Mouse (Mus musculus): ENCODE data around the gene Mus81.
A peak's percentile ranks its signal among the peaks of the same experiment; 100 is the strongest.

Mus81 gene

DNA sequence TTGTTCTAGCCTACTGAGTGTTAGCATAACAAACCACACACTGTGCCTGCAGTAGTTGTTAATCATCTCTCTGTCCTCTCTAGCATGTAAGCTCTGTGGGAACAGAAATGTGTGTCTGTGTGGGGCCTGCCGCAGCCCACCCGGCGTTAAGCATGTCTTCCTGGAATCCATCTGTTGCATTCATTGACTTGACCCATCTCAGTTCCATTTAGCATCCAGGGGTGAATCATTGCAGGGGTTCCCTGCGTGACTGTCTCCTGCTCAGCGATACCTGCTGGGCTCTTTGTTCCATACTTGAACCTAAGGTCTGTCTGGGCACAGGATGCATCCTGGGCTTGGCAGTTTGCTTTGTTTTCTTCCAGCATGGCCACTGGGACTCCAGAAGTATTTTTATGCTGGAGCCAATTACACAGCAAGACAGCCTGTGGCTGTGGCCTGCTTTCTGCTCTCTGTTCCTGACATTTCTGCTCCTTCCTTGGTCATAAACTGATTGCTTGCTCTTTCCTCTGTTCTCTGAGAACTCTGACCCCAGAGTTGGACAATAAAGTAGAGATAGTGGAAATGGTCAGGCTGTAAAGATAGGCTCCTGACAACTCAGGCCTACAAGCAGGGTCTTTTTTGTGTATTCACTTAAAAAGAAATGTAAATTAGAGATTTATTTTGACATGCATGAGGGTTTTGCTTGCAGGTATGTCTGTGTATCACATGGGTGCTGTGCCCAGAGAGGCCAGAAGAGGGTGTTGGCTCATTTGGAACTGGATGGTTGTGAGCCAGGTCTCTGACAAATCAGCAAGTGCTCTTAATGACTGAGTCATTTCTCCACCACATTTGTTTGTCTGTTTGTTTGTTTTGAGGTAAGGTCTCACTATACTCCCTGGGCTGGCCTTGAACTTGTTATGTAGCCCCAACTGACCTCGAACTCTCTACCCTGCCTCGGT lies 27.9 kb upstream of the Mus81 start:
- H3K27me3 ChIP-seq (ENCODE audit: insufficient read depth, low read length) = no peaks in the 10 kb centered on the region
- H3K36me3 ChIP-seq (ENCODE audit: insufficient read depth, low read length) = no peaks in the 10 kb centered on the region
- peaks cover 54% of the 10 kb centered on the region for H3K4me1 ChIP-seq (replicated peaks; ENCODE audit: low read depth, low read length)
- TF ChIP-seq CTCF (conservative IDR thresholded peaks at IDR 0.05; ENCODE audit: low read length) (peak; percentile 24), POU5F1 (IDR thresholded peaks at IDR 0.05; ENCODE audit: borderline replicate concordance, low read length) (no peak), NANOG (IDR thresholded peaks at IDR 0.05; ENCODE audit: borderline replicate concordance, low read length) (peak; percentile 19; the same call in 1 of the 2 replicates)
- H3K4me3 ChIP-seq (replicated peaks; ENCODE audit: low read length) = no peak overlapping the region
- H3K9me3 ChIP-seq (ENCODE audit: low read length) = no peaks in the 10 kb centered on the region

DNA sequence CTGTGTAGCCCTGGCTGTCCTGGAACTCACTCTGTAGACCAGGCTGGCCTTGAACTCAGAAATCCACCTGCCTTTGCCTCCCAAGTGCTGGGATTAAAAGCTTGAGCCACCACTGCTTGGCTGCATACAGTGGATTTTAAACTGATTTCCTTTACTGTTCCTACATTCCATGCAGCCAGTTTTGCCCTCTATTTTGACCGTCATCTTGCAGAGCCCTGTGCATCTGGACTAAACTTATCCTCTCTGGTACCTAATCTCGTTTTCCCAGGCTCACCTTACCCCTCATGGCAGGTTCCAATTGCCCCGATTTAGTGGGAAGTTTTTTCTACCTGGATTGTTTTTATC lies 24.8 kb upstream of the Mus81 start:
- Histone ChIP-seq H3K27me3 (ENCODE audit: insufficient read depth, low read length) (no peaks in the 10 kb centered on the region), H3K4me1 (replicated peaks; ENCODE audit: low read depth, low read length) (peaks cover 65% of the 10 kb centered on the region), H3K4me3 (replicated peaks; ENCODE audit: low read length) (no peak overlapping the region), H3K9me3 (ENCODE audit: low read length) (no peaks in the 10 kb centered on the region), H3K36me3 (ENCODE audit: insufficient read depth, low read length) (no peaks in the 10 kb centered on the region)
- TF ChIP-seq CTCF (conservative IDR thresholded peaks at IDR 0.05; ENCODE audit: low read length) (no peak), NANOG (IDR thresholded peaks at IDR 0.05; ENCODE audit: borderline replicate concordance, low read length) (no peak), POU5F1 (IDR thresholded peaks at IDR 0.05; ENCODE audit: borderline replicate concordance, low read length) (no peak)

DNA sequence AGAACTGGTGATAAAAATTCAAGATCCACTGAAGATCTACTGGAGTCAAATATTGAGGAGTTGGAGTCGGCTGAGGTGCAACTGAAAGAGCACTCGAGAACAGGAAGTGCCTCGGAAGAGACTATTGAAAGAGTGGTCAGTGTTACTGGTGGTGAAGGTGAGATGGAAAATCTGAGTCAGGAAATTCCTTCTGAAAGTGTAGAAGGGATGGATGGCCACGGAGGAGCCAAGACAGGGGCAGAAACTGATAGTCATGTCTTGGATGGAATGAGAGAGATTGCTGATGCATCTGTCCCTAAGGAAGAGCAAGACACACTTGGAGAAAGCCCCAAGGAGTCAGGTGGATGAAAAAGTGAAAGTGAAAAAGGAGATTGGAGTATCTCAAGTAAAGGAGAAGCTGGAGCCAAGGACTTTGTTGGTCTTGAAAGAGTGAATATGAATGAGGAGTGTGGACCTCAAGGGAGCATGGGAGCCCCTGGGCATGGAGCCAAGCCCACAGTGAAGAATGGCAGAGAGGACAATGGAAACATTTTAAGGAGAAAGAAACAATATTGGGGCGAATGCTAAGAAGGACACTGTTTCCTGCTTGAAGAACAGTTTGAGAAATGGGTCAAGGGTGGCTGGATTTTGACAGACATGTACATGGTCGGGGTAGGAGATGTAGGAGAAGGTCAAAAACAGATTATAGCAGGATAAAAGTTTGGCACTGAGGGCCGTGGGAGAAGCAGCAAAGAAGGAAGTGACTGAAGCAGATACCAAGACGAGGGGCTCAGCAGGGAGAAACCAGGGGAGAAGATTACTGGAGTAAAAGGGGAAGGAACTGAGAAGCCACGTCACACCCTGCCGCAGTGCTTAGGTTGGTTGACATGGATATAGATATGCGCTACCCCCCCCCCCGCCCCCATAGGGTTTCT lies 24.1 kb upstream of the Mus81 start:
- Histone ChIP-seq H3K9me3 (ENCODE audit: low read length) (no peaks in the 10 kb centered on the region), H3K4me1 (replicated peaks; ENCODE audit: low read depth, low read length) (peaks cover 59% of the 10 kb centered on the region), H3K4me3 (replicated peaks; ENCODE audit: low read length) (no peak overlapping the region), H3K36me3 (ENCODE audit: insufficient read depth, low read length) (no peaks in the 10 kb centered on the region), H3K27me3 (ENCODE audit: insufficient read depth, low read length) (no peaks in the 10 kb centered on the region)
- TF ChIP-seq CTCF (conservative IDR thresholded peaks at IDR 0.05; ENCODE audit: low read length) (no peak), NANOG (IDR thresholded peaks at IDR 0.05; ENCODE audit: borderline replicate concordance, low read length) (no peak), POU5F1 (IDR thresholded peaks at IDR 0.05; ENCODE audit: borderline replicate concordance, low read length) (no peak)

DNA sequence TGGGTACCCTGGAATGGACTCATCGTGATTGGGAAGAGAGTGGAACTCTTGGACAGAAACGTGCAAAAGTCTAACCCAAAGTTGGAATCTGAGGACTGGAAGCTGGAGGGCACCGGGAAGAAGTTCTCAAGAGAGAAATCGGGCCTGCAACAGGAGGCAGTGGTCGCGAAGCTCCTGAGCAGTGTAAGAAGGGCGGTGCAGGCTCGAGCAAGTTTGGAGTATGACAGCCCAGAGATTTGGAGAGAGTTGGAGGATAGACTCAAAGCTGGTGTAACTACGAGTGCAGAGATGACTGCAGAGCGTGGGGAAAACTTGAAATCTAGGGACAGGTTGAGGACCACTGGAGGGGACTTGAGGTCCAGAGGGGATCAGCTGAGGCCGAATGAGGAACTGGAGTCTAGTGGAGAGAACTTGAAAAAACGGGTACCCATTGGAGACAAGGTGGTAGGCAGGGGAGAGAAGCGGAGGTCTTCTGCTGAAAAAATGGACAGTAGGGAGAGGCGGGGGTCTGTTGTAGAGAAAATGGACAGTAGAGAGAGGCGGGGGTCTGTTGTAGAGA lies 23.0 kb upstream of the Mus81 start:
- Histone ChIP-seq H3K36me3 (ENCODE audit: insufficient read depth, low read length) (no peaks in the 10 kb centered on the region), H3K9me3 (ENCODE audit: low read length) (no peaks in the 10 kb centered on the region)
- TF ChIP-seq POU5F1 (IDR thresholded peaks at IDR 0.05; ENCODE audit: borderline replicate concordance, low read length) (no peak), NANOG (IDR thresholded peaks at IDR 0.05; ENCODE audit: borderline replicate concordance, low read length) (no peak), CTCF (conservative IDR thresholded peaks at IDR 0.05; ENCODE audit: low read length) (no peak)

DNA sequence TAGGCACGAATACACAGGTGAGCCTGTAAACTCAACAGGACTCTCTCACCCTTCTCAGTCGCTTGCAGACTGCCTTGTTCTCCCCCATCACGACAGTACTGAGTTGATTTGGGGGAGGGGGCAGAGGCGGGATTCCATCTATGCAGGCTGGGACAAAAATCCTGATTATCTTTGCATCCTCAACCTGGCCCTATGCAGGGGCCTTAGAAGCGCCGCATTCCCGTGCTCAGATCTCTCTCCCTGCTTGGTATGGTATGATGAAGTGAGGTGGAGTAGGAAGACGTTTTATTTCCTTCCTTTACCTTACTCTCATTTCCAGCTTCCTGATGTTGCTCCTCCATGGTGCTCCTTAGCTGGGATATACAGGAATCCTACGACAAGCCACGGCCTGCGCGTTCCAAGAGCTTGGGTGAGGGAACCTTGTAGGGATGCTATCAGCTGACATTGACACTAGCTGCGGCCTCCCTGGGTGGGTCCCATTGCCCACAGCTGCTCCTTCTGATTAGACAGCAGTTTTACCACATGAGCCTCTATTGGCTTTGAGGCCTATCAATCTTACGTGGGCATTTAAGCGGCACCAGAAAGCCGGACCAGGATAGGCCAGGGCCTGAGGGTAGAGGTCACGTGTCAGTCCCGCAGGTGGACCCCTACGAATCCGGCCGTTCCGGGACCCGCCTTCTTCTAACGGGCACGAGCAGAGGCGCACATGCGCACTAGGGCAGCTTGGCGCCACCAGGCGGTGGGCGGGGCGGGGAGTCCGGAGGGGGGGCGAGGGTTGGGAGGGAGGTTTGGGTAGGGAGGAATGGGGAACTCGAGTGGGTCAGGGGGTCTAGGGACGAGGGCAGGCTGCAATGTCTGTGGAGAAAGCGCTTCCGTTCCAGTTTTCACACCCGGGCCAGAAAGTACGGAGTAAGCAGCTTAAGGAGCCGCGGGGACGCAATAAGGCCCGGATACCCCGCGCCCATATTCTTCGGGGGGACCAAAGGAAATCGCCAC lies 22.1 kb upstream of the Mus81 start, which contains the start of gene Snx32:
TSS of gene Snx32 (minus strand) at position 508 of the 996 bp plus-strand sequence.
- H3K4me1 ChIP-seq (replicated peaks; ENCODE audit: low read depth, low read length) = peaks cover 47% of the 10 kb centered on the region
- TF ChIP-seq CTCF (conservative IDR thresholded peaks at IDR 0.05; ENCODE audit: low read length) (no peak), NANOG (IDR thresholded peaks at IDR 0.05; ENCODE audit: borderline replicate concordance, low read length) (no peak), POU5F1 (IDR thresholded peaks at IDR 0.05; ENCODE audit: borderline replicate concordance, low read length) (no peak)
- H3K36me3 ChIP-seq (ENCODE audit: insufficient read depth, low read length) = no peaks in the 10 kb centered on the region
- peak within 1 kb of the TSS; percentile 80 for H3K4me3 ChIP-seq (replicated peaks; ENCODE audit: low read length)
- H3K27me3 ChIP-seq (ENCODE audit: insufficient read depth, low read length) = no peaks in the 10 kb centered on the region
- H3K9me3 ChIP-seq (ENCODE audit: low read length) = no peaks in the 10 kb centered on the region

More for the DNA sequence above, 23.0 kb upstream of the Mus81 start:
- Histone ChIP-seq H3K27me3 (ENCODE audit: insufficient read depth, low read length) (no peaks in the 10 kb centered on the region), H3K4me3 (replicated peaks; ENCODE audit: low read length) (peak overlapping the region; percentile 80), H3K4me1 (replicated peaks; ENCODE audit: low read depth, low read length) (peaks cover 51% of the 10 kb centered on the region)

DNA sequence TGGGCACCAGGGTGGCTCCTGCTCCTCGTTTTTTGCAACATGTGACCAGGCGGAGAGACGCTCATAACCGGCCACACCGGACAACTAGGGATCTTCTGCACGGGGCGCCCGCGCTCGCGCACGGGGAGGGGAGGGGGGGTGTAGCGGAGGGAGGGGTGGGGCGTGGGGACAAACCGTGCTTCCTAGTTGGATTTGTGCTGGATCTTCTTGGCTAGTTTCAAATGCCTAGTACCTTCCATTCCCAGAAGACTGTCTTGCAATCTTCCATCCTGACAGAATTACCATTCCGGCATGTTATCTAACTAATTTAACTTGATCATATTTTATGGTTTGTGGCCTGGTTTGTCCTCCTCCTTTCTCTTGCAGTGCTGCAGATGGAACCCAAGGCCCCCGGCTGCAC lies 15.5 kb upstream of the Mus81 start, which contains the start of gene 1700020D05Rik:
TSS of gene 1700020D05Rik (minus strand) at position 101 of the 400 bp plus-strand sequence.
- peaks cover 22% of the 10 kb centered on the region for H3K4me1 ChIP-seq (replicated peaks; ENCODE audit: low read depth, low read length)
- H3K9me3 ChIP-seq (ENCODE audit: low read length) = no peaks in the 10 kb centered on the region
- peak within 1 kb of the TSS; percentile 67 for H3K4me3 ChIP-seq (replicated peaks; ENCODE audit: low read length)
- no peak for TF ChIP-seq POU5F1 (IDR thresholded peaks at IDR 0.05; ENCODE audit: borderline replicate concordance, low read length)
- no peak for TF ChIP-seq CTCF (conservative IDR thresholded peaks at IDR 0.05; ENCODE audit: low read length)
- TF ChIP-seq NANOG (IDR thresholded peaks at IDR 0.05; ENCODE audit: borderline replicate concordance, low read length) = no peak
- H3K36me3 ChIP-seq (ENCODE audit: insufficient read depth, low read length) = no peaks in the 10 kb centered on the region
- peaks cover 11% of the 10 kb centered on the region for H3K27me3 ChIP-seq (ENCODE audit: insufficient read depth, low read length)

DNA sequence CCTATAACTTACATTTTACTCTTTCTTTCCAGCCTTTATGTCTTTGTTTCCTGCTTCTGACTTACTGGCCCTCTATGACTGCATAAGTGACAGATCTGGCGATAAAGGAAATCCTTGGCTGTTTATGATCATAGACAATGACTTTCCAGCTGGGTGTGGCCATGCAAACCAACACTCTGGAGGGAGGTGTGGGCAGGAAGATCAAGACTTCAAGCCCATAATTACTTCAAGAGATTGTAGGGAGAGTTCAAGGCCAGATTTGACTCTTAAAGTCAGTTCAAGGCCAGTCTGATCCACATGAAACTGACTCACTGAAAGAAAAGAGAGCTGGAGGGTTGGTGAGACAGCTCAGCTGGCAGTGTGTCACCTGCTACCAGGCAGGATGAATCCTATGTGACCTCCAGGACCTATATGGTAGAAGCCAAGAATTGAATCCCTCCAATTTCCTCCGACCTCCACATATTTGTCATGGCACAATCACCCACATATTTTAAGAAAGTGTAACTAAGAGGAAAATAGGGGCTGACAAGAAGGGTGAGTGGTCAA lies 12.2 kb upstream of the Mus81 start:
- Histone ChIP-seq H3K4me1 (replicated peaks; ENCODE audit: low read depth, low read length) (peaks cover 43% of the 10 kb centered on the region), H3K4me3 (replicated peaks; ENCODE audit: low read length) (no peak overlapping the region), H3K27me3 (ENCODE audit: insufficient read depth, low read length) (peaks cover 11% of the 10 kb centered on the region), H3K9me3 (ENCODE audit: low read length) (no peaks in the 10 kb centered on the region), H3K36me3 (ENCODE audit: insufficient read depth, low read length) (peaks cover 30% of the 10 kb centered on the region)
- no peak for TF ChIP-seq POU5F1 (IDR thresholded peaks at IDR 0.05; ENCODE audit: borderline replicate concordance, low read length)
- TF ChIP-seq NANOG (IDR thresholded peaks at IDR 0.05; ENCODE audit: borderline replicate concordance, low read length) = no peak
- TF ChIP-seq CTCF (conservative IDR thresholded peaks at IDR 0.05; ENCODE audit: low read length) = no peak
